Mouse (Mus musculus) lung, postnatal 0 days (tissue): Measurements from ENCODE around the gene Timeless. TPM values are rescaled to one million over a fixed set of nuclear protein-coding genes. Genes with fewer than 3 reads are reported as not detected.
"Not testable (repeated sequence)": the region's sequence is repeated elsewhere in the genome, so short reads cannot be mapped to it uniquely, and the experiment has no call there.

Experiments
- ATAC-seq: fragments of 200-750 bp; cut with Nextera tagmentation; 2 replicates; pipeline ENCODE4 v1.8.0; 2017; ENCODE audit warnings: moderate library complexity
- DNase-seq: peaks from one replicate; pipeline ENCODE4 v3.0.0-alpha.2; 2016; ENCODE audit warnings: low spot score
- H3K27ac ChIP-seq: fragments of 300-500 bp; sonication (generic); 2 replicates; pipeline ENCODE4 v1.5.1; 2014; ENCODE audit warnings: antibody characterized with exemption, mild to moderate bottlenecking, low read length, mixed read lengths
- H3K27me3 ChIP-seq: fragments of 300-500 bp; sonication (generic); replicated peaks from 2 replicates; pipeline ENCODE4 v1.6.1; 2014; ENCODE audit warnings: low read length, mixed read lengths; ENCODE audit not compliant: insufficient read depth
- H3K36me3 ChIP-seq: fragments of 300-500 bp; sonication (generic); 2 replicates; pipeline ENCODE4 v1.6.1; 2014; ENCODE audit warnings: low read length, mixed read lengths; ENCODE audit not compliant: insufficient read depth
- H3K4me1 ChIP-seq: fragments of 300-500 bp; sonication (generic); 2 replicates; pipeline ENCODE4 v1.6.1; 2014; ENCODE audit warnings: antibody characterized with exemption, low read depth, low read length, mixed read lengths; ENCODE audit not compliant: insufficient read depth
- H3K4me2 ChIP-seq: fragments of 300-500 bp; sonication (generic); replicated peaks from 2 replicates; pipeline ENCODE4 v1.6.1; 2014; ENCODE audit warnings: low read depth, mild to moderate bottlenecking, low read length, moderate library complexity, mixed read lengths
- H3K4me3 ChIP-seq: fragments of 300-500 bp; sonication (generic); 2 replicates; pipeline ENCODE4 v1.5.1; 2014; ENCODE audit warnings: low read depth, low read length
- H3K9ac ChIP-seq: fragments of 300-500 bp; sonication (generic); replicated peaks from 2 replicates; pipeline ENCODE4 v1.6.1; 2014; ENCODE audit warnings: low read depth, mild to moderate bottlenecking
- H3K9me3 ChIP-seq: fragments of 300-500 bp; sonication (generic); 2 replicates; pipeline ENCODE4 v1.6.1; 2016; ENCODE audit warnings: low read length, mixed read lengths
- CTCF ChIP-seq: IDR thresholded peaks from 2 replicates; pipeline ENCODE4 v1.5.1; 2016; ENCODE audit warnings: antibody characterized with exemption, mild to moderate bottlenecking
- EP300 ChIP-seq: IDR thresholded peaks from 2 replicates; pipeline ENCODE4 v1.6.1; 2016; ENCODE audit warnings: antibody characterized with exemption, mild to moderate bottlenecking, control low read depth
- WGBS: fragments of 180-500 bp; shearing (Covaris S2); extraction: QIAGEN DNeasy Blood & Tissue Kit; methylation state at CpG from one replicate; pipeline ENCODE4 v1.1.7; 2014; 5-methylcytosine and 5-hydroxymethylcytosine counted together
- polyA plus RNA-seq: library from polyadenylated mRNA; unstranded; fragments of >200 nt; fragmentation: Nextera tagmentation; extraction: Ambion mirVana; gene quantifications from 2 replicates; pipeline ENCODE4 v1.2.1, GENCODE M21; 2015

Gene Timeless
- polyA plus RNA-seq, 1 experiment from 2014 or later, result 11.2 TPM

DNA sequence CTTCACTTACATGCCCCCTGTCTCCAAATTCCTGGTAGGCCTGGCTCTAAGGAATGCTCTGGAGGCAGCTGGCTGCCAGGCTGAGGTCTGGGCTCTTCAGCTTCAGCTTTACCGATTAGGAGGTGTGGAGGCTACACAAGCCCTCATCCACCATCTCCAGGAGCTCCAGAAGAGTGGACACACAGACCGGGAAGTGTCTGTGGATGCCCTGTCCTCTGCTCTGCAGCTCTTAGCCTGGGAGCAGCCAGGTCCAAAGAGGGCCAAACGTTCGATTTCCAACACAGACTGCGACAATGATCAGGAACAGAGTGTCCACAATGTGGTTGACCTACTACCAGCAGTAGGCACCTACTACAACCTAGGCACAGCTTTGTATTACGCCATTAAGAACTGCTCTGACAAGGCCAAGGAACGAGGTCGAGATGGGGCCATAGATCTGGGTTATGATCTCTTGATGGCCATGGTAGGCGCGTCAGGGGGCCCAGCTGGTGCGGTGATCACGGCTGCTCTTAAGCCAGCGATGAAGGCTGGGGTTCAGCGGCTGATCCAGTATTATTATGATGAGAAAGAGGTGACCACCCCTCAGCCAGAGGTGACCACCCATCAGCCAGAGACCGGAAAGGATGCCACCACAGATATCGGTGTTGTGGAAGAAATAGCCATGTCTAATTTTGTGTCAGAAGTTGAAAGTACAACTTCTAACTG, 37.5 kb downstream of the Timeless start:
- no peak overlapping the region; the same call in 1 of the 2 replicates for H3K9ac ChIP-seq
- no peak for TF ChIP-seq EP300
- no peak for TF ChIP-seq CTCF
- peak overlapping the region; percentile 51; the same call in 1 of the 2 replicates for H3K4me2 ChIP-seq
- no peaks in the 10 kb centered on the region for H3K27me3 ChIP-seq
- H3K36me3 ChIP-seq, result no peaks in the 10 kb centered on the region
- no peak overlapping the region for H3K4me3 ChIP-seq
- DNase-seq (no peak), ATAC-seq (no peak)
- peak overlapping the region; percentile 68; the same call in 1 of the 2 replicates for H3K27ac ChIP-seq
- WGBS, result 91% methylated on average over 16 of the region's 16 CpGs
- no peaks in the 10 kb centered on the region for H3K9me3 ChIP-seq
- H3K4me1 ChIP-seq, result no peaks in the 10 kb centered on the region; the same call in 1 of the 2 replicates

DNA sequence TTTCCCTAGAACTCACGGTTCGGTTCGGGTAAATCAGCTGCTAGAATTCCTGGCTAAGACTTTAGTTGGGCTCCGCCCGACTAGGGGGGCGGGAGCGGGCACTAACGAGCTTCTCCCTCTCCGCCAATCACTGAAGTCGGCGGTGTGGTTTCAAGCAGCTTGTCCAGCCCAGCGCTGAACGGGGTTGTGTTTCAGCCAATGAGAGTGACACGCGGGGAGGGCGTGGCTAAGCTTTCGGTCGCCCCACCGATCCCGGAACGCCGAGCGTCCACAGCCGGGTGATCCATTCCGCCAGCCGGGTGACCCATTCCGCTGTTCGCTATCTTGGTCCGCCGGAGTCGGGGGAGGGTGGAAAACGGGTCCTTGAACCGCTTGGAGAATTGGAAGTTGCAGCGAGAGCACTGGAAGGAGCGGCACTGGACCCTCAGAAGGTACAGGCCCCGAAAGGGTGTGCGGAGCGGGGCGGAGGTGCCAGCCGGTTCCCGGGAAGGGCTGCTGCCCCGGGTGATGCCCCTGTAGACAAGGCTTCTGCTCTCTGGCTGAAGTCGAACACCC, 38.5 kb downstream of the Timeless start, which contains the start of gene Stat2:
Stat2 (plus strand) TSS at position 273 of the 555 bp plus-strand sequence.
- no peak for TF ChIP-seq CTCF
- TF ChIP-seq EP300, result 0 out of 2 replicates have a peak, but pooled peaks have one; percentile 30
- H3K4me1 ChIP-seq, result no peaks in the 10 kb centered on the region; the same call in 1 of the 2 replicates
- WGBS, result under 1% methylated on average over 43 of the region's 43 CpGs
- DNase-seq (peak; percentile 99), ATAC-seq (peak; percentile 100)
- H3K9me3 ChIP-seq, result no peaks in the 10 kb centered on the region
- H3K9ac ChIP-seq, result peak within 1 kb of the TSS; percentile 66
- peak within 1 kb of the TSS; percentile 58 for H3K4me2 ChIP-seq
- no peaks in the 10 kb centered on the region for H3K27me3 ChIP-seq
- H3K27ac ChIP-seq, result peak within 1 kb of the TSS; percentile 86
- no peaks in the 10 kb centered on the region for H3K36me3 ChIP-seq
- peak within 1 kb of the TSS; percentile 65 for H3K4me3 ChIP-seq

DNA sequence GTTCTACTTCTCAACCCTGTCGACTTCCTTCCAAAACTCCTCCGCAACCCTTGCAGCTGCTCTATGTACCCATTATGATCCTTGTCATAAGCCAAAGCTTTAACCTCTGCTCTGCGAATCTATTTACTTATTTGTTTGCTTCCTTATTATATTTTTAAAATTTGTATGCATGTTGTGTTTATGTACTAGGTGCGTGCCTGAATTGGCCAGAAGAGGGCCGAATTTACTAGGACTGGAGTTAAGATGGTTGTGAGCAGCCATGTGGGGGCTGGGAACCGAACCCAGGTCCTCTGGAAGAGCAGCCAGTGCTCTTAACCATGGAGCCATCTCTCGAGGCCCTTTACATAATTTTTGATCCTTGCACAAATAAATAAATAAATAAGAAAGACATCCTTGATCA, 39.0 kb downstream of the Timeless start:
- H3K9ac ChIP-seq, result peak overlapping the region; percentile 66
- H3K9me3 ChIP-seq, result no peaks in the 10 kb centered on the region
- H3K4me2 ChIP-seq, result peak overlapping the region; percentile 58
- peak; percentile 36 for TF ChIP-seq CTCF
- TF ChIP-seq EP300, result no peak
- no peaks in the 10 kb centered on the region for H3K27me3 ChIP-seq
- peak overlapping the region; percentile 65 for H3K4me3 ChIP-seq
- H3K27ac ChIP-seq, result peak overlapping the region; percentile 86
- no peaks in the 10 kb centered on the region; the same call in 1 of the 2 replicates for H3K4me1 ChIP-seq
- no peaks in the 10 kb centered on the region for H3K36me3 ChIP-seq
- DNase-seq (no peak), ATAC-seq (no peak)
- 35% methylated on average over 7 of the region's 7 CpGs for WGBS

DNA sequence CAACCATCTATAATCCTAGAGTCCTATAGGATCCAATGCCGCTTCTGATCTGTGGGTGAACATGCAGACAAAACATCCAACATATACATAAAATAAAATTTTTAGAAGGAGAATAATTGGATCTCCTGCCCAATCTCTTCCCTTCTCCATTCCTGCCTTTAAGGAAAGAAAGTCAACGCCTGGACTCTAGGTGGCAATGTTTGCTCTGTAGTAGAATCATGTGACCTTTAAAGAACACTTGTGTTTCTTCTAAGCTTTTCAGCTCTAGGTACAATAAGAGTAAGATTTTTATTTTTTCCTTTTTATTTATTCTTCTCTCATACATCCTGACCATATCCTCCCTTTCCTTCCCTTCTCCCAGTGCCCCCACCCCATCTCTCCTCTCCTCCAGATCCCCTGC, 40.0 kb downstream of the Timeless start:
- ATAC-seq (no peak), DNase-seq (peak; percentile 72)
- 58% methylated on average over 2 of the region's 2 CpGs for WGBS
- Histone ChIP-seq H3K27me3 (no peaks in the 10 kb centered on the region), H3K4me1 (no peaks in the 10 kb centered on the region; the same call in 1 of the 2 replicates), H3K4me3 (no peak overlapping the region), H3K9me3 (no peaks in the 10 kb centered on the region), H3K27ac (0 out of 2 replicates have a peak overlapping the region, but pooled peaks have one; percentile 10), H3K36me3 (peaks cover 5% of the 10 kb centered on the region; the same call in 1 of the 2 replicates), H3K9ac (no peak overlapping the region), H3K4me2 (peak overlapping the region; percentile 58)
- TF ChIP-seq EP300 (no peak), CTCF (peak; percentile 64)

DNA sequence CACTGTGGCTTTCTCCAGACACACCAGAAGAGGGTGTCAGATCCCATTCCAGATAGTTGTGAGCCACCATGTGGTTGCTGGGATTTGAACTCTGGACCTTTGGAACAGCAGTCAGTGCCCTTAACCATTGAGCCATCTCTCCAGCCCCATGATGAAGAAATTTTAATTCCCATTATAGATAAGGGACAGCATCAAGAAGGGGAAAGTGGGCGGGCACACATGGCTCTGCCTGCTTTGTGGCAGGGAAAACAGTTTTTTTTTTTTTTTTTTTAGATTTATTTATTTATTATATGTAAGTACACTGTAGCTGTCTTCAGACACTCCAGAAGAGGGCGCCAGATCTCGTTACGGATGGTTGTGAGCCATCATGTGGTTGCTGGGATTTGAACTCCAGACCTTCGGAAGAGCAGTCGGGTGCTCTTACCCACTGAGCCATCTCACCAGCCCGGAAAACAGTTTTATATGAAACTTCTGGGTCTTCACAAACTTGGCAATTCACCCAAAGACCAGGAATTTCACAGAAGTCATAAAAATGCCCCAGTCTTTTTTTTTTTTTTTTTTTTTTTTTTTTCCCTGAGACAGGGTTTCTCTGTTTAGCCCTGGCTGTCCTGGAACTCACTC, 41.1 kb downstream of the Timeless start:
- H3K4me1 ChIP-seq, H3K9me3 ChIP-seq, H3K27me3 ChIP-seq, DNase-seq, H3K9ac ChIP-seq, H3K27ac ChIP-seq, H3K4me3 ChIP-seq, ATAC-seq, H3K4me2 ChIP-seq, H3K36me3 ChIP-seq: not testable (repeated sequence)
- 93% methylated on average over 4 of the region's 7 CpGs for WGBS

DNA sequence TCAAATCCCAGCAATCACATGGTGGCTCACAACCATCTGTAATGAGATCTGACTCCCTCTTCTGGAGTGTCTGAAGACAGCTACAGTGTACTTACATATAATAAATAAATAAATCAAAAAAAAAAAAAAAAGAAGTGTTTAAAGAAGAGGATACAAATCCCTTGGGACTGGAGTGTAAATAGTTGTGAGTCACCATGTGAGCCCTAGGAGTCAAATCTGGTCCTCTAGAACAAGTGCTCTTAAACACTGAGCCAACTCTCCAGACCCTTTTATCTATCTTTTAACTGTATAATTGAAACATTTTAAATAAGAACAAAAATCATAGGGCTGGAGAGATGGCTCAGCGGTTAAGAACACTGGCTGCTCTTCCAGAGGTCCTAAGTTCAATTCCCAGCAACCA, 43.5 kb downstream of the Timeless start:
- not testable (repeated sequence) for H3K4me3 ChIP-seq, H3K9me3 ChIP-seq, ATAC-seq, H3K4me1 ChIP-seq, H3K27ac ChIP-seq, H3K9ac ChIP-seq, H3K4me2 ChIP-seq, H3K36me3 ChIP-seq, H3K27me3 ChIP-seq
- 68% methylated on average over 1 of the region's 1 CpGs for WGBS
- DNase-seq, result peak; percentile 55
